In genomic region chr7:65782024-65782423, GRCm38 (mm10) we compare ENCODE assay signal across 14 mouse cellular contexts.
A peak's percentile ranks its signal among the peaks of the same experiment; 100 is the strongest.
DNase-seq lines count a peak whose midpoint lies in the region; ATAC-seq and TF ChIP-seq lines count a peak whose summit lies in the region.
"Had no signal": no experiment of that assay in that cellular context is flagged by ENCODE, and none has a peak within 500 bp of the region (broad histone marks: within the 10 kb centered on the region; RNA-seq: fewer than 3 reads in every experiment).

No protein-coding gene starts in this region.

- 68% methylated on average over 7 of the region's 7 CpGs for WGBS in lung, embryonic 14.5 days
- WGBS in lung, adult 2 months: 53% methylated on average over 7 of the region's 7 CpGs
- 65% methylated on average over 7 of the region's 7 CpGs for WGBS in stomach, postnatal 0 days
- WGBS in midbrain, embryonic 15.5 days: 83% methylated on average over 7 of the region's 7 CpGs
- WGBS in forebrain, embryonic 13.5 days: 78% methylated on average over 7 of the region's 7 CpGs

- TF ChIP-seq CTCF in gastrocnemius, adult 2 months (IDR thresholded peaks at IDR 0.05): no peak
- TF ChIP-seq CTCF in lung, embryonic 14.5 days (IDR thresholded peaks at IDR 0.05; ENCODE audit: low read depth): no peak
- TF ChIP-seq CTCF in lung, adult 2 months (IDR thresholded peaks at IDR 0.05; ENCODE audit: insufficient read depth, low read length): no peak
- TF ChIP-seq CTCF in stomach, postnatal 0 days (IDR thresholded peaks at IDR 0.05; ENCODE audit: low read depth): no peak

- H3K27ac ChIP-seq in gastrocnemius, adult 2 months: no peak overlapping the region
- H3K27ac ChIP-seq in lung, embryonic 14.5 days (ENCODE audit: low read depth): no peak overlapping the region
- H3K27ac ChIP-seq in stomach, postnatal 0 days (replicated peaks): no peak overlapping the region; the same call in 1 of the 2 replicates
- H3K27ac ChIP-seq in midbrain, embryonic 15.5 days: no peak overlapping the region
- H3K27ac ChIP-seq in forebrain, embryonic 13.5 days: no peak overlapping the region
- H3K27ac ChIP-seq: hindbrain, embryonic 13.5 days had no signal

- TF ChIP-seq EP300 in stomach, postnatal 0 days (optimal IDR thresholded peaks at IDR 0.05): no peak

- H3K4me1 ChIP-seq in lung, embryonic 14.5 days (ENCODE audit: insufficient read depth): no peaks in the 10 kb centered on the region
- no peaks in the 10 kb centered on the region for H3K4me1 ChIP-seq in lung, adult 2 months (ENCODE audit: control insufficient read depth, insufficient read depth, low read length)
- H3K4me1 ChIP-seq in stomach, postnatal 0 days (replicated peaks; ENCODE audit: control insufficient read depth, insufficient read depth): no peaks in the 10 kb centered on the region; the same call in 1 of the 2 replicates
- H3K4me1 ChIP-seq in midbrain, embryonic 15.5 days: no peaks in the 10 kb centered on the region
- H3K4me1 ChIP-seq in forebrain, embryonic 13.5 days: peaks cover 19% of the 10 kb centered on the region

- H3K36me3 ChIP-seq in lung, embryonic 14.5 days (ENCODE audit: insufficient read depth): no peaks in the 10 kb centered on the region
- no peaks in the 10 kb centered on the region for H3K36me3 ChIP-seq in stomach, postnatal 0 days (ENCODE audit: control insufficient read depth, insufficient read depth, low read length)
- H3K36me3 ChIP-seq in midbrain, embryonic 15.5 days (replicated peaks): no peaks in the 10 kb centered on the region
- no peaks in the 10 kb centered on the region for H3K36me3 ChIP-seq in forebrain, embryonic 13.5 days (ENCODE audit: poor library complexity, severe bottlenecking)
- H3K36me3 ChIP-seq: forebrain, embryonic 12.5 days; hindbrain, embryonic 13.5 days had no signal

- intact Hi-C loops in gastrocnemius, adult 2 months (cut with DNase I): no loop called here

- no peaks in the 10 kb centered on the region for H3K9me3 ChIP-seq in lung, embryonic 14.5 days (ENCODE audit: low read depth, low read length)
- no peaks in the 10 kb centered on the region for H3K9me3 ChIP-seq in stomach, postnatal 0 days (ENCODE audit: control insufficient read depth, low read length)
- H3K9me3 ChIP-seq in midbrain, embryonic 15.5 days: no peaks in the 10 kb centered on the region
- no peaks in the 10 kb centered on the region for H3K9me3 ChIP-seq in forebrain, embryonic 13.5 days (replicated peaks)
- H3K9me3 ChIP-seq: forebrain, embryonic 12.5 days; hindbrain, embryonic 13.5 days had no signal

- peak; percentile 47 for DNase-seq in gastrocnemius, adult 2 months
- no peak for DNase-seq in gastrocnemius, postnatal 4 days (ENCODE audit: low spot score in 2 of 2)
- peak; percentile 5 for DNase-seq in lung, embryonic 14.5 days
- no peak for DNase-seq in lung, adult 2 months
- peak; percentile 43 for DNase-seq in gastrocnemius, postnatal 25 days
- no peak for DNase-seq in stomach, postnatal 0 days (ENCODE audit: low spot score)
- DNase-seq: cerebellum, adult 9-10 months; kidney, adult 2 months; thymus, postnatal 36 days had no signal

- no peak overlapping the region; the same call in 1 of the 2 replicates for H3K9ac ChIP-seq in lung, embryonic 14.5 days
- H3K9ac ChIP-seq in stomach, postnatal 0 days (ENCODE audit: low read length): no peak overlapping the region
- no peak overlapping the region for H3K9ac ChIP-seq in midbrain, embryonic 15.5 days
- no peak overlapping the region for H3K9ac ChIP-seq in forebrain, embryonic 13.5 days
- H3K9ac ChIP-seq: forebrain, embryonic 12.5 days; hindbrain, embryonic 13.5 days had no signal

- H3K4me2 ChIP-seq in lung, embryonic 14.5 days: no peak overlapping the region
- H3K4me2 ChIP-seq in stomach, postnatal 0 days (replicated peaks; ENCODE audit: low read depth): no peak overlapping the region
- H3K4me2 ChIP-seq in midbrain, embryonic 15.5 days: no peak overlapping the region
- no peak overlapping the region for H3K4me2 ChIP-seq in forebrain, embryonic 13.5 days
- H3K4me2 ChIP-seq: forebrain, embryonic 12.5 days; hindbrain, embryonic 13.5 days; midbrain, embryonic 11.5 days had no signal

- H3K27me3 ChIP-seq in lung, embryonic 14.5 days (ENCODE audit: insufficient read depth, low read length): no peaks in the 10 kb centered on the region
- no peaks in the 10 kb centered on the region for H3K27me3 ChIP-seq in stomach, postnatal 0 days (ENCODE audit: control insufficient read depth, insufficient read depth, low read length)
- no peaks in the 10 kb centered on the region for H3K27me3 ChIP-seq in midbrain, embryonic 15.5 days (replicated peaks)
- H3K27me3 ChIP-seq in forebrain, embryonic 13.5 days: no peaks in the 10 kb centered on the region; the same call in 1 of the 2 replicates
- H3K27me3 ChIP-seq: hindbrain, embryonic 13.5 days had no signal

- H3K4me3 ChIP-seq in gastrocnemius, adult 2 months: no peak overlapping the region
- H3K4me3 ChIP-seq in lung, embryonic 14.5 days (ENCODE audit: low read depth, low read length): no peak overlapping the region
- H3K4me3 ChIP-seq in lung, adult 2 months (replicated peaks; ENCODE audit: extremely low read depth, low read depth, low read length): no peak overlapping the region
- no peak overlapping the region for H3K4me3 ChIP-seq in stomach, postnatal 0 days (ENCODE audit: low read depth, low read length)
- no peak overlapping the region for H3K4me3 ChIP-seq in midbrain, embryonic 15.5 days
- H3K4me3 ChIP-seq in forebrain, embryonic 13.5 days: no peak overlapping the region
- H3K4me3 ChIP-seq: forebrain, embryonic 12.5 days; hindbrain, embryonic 13.5 days had no signal

- TF ChIP-seq POLR2A in lung, adult 2 months (IDR thresholded peaks at IDR 0.05; ENCODE audit: borderline replicate concordance, extremely low read depth, low read depth, low read length): no peak

- no peak for ATAC-seq in lung, embryonic 14.5 days (ENCODE audit: insufficient read depth)
- peak; percentile 5; the same call in 1 of the 2 replicates for ATAC-seq in stomach, postnatal 0 days (ENCODE audit: low FRiP score, low TSS enrichment)
- ATAC-seq in midbrain, embryonic 15.5 days (replicated peaks): no peak
- ATAC-seq in forebrain, embryonic 13.5 days: no peak

Comparison
In these comparisons a context has a peak if more than half of its experiments do, and no peak if none do; other contexts are left out.
1. DNase-seq: peak in gastrocnemius, adult 2 months (single experiment), lung, embryonic 14.5 days (single experiment) and gastrocnemius, postnatal 25 days (single experiment); none in gastrocnemius, postnatal 4 days (0 of 2), lung, adult 2 months (single experiment) and stomach, postnatal 0 days (single experiment).